10 mouse cellular contexts compared by ENCODE assay signal in the genomic region with DNA sequence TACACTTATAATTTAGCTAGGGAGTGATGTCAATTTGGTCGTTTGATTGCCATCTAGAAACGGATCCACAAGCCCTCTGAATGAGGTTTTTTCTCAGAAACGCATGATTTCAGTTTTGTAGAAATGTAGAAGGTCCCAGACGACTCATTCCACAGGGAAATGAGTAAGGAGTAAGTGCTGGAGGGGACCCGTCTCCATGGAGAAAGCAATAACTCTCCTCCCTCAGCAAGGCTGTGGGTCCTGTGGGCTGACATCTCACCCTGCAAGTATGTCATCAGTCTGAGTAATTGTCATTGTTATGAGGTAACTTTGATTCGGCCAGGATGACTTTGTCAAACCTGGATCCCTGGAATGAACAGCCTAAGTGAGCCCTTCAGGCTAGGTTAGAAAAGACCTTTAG. TPM values are rescaled to one million over a fixed set of nuclear protein-coding genes. Genes with fewer than 3 reads are reported as not detected.
DNase-seq lines count a peak whose midpoint lies in the region; ATAC-seq and TF ChIP-seq lines count a peak whose summit lies in the region.
"Had no signal": no experiment of that assay in that cellular context is flagged by ENCODE, and none has a peak within 500 bp of the region (broad histone marks: within the 10 kb centered on the region; RNA-seq: fewer than 3 reads in every experiment).

No protein-coding gene starts in this region.

- no peaks in the 10 kb centered on the region for H3K27me3 ChIP-seq in heart, embryonic 12.5 days (replicated peaks)
- no peaks in the 10 kb centered on the region for H3K27me3 ChIP-seq in neural tube, embryonic 12.5 days (replicated peaks)
- H3K27me3 ChIP-seq in hindbrain, embryonic 15.5 days = no peaks in the 10 kb centered on the region
- no peaks in the 10 kb centered on the region for H3K27me3 ChIP-seq in stomach, postnatal 0 days (ENCODE audit: control insufficient read depth, insufficient read depth, low read length)
- no peaks in the 10 kb centered on the region for H3K27me3 ChIP-seq in kidney, embryonic 16.5 days (ENCODE audit: insufficient read depth, low read length)
- H3K27me3 ChIP-seq: embryonic facial prominence, embryonic 13.5 days had no signal

- no peaks in the 10 kb centered on the region for H3K9me3 ChIP-seq in heart, embryonic 12.5 days (replicated peaks)
- no peaks in the 10 kb centered on the region for H3K9me3 ChIP-seq in neural tube, embryonic 12.5 days
- H3K9me3 ChIP-seq in hindbrain, embryonic 15.5 days = no peaks in the 10 kb centered on the region
- H3K9me3 ChIP-seq in stomach, postnatal 0 days (ENCODE audit: control insufficient read depth, low read length) = no peaks in the 10 kb centered on the region
- no peaks in the 10 kb centered on the region for H3K9me3 ChIP-seq in kidney, embryonic 16.5 days (ENCODE audit: low read length)
- H3K9me3 ChIP-seq: embryonic facial prominence, embryonic 13.5 days had no signal

- no peak for ATAC-seq in heart, embryonic 12.5 days (ENCODE audit: insufficient number of reproducible peaks, low FRiP score)
- ATAC-seq in neural tube, embryonic 12.5 days (ENCODE audit: low FRiP score, low read depth) = no peak
- ATAC-seq in hindbrain, embryonic 15.5 days (ENCODE audit: low FRiP score, low read depth) = no peak
- no peak for ATAC-seq in stomach, postnatal 0 days (ENCODE audit: low FRiP score, low TSS enrichment)
- no peak for ATAC-seq in kidney, embryonic 16.5 days (ENCODE audit: low FRiP score, low TSS enrichment)

- H3K36me3 ChIP-seq in heart, embryonic 12.5 days = peaks cover 46% of the 10 kb centered on the region
- peaks cover 35% of the 10 kb centered on the region for H3K36me3 ChIP-seq in neural tube, embryonic 12.5 days
- H3K36me3 ChIP-seq in hindbrain, embryonic 15.5 days = peaks cover 32% of the 10 kb centered on the region
- H3K36me3 ChIP-seq in stomach, postnatal 0 days (ENCODE audit: control insufficient read depth, insufficient read depth, low read length) = peaks cover 33% of the 10 kb centered on the region
- H3K36me3 ChIP-seq in kidney, embryonic 16.5 days (ENCODE audit: insufficient read depth, low read length) = peaks cover 39% of the 10 kb centered on the region

- no peak overlapping the region for H3K27ac ChIP-seq in heart, embryonic 12.5 days (ENCODE audit: poor library complexity, severe bottlenecking)
- H3K27ac ChIP-seq in neural tube, embryonic 12.5 days = no peak overlapping the region
- no peak overlapping the region for H3K27ac ChIP-seq in hindbrain, embryonic 15.5 days (replicated peaks)
- H3K27ac ChIP-seq in stomach, postnatal 0 days (replicated peaks) = peak overlapping the region; percentile 66
- no peak overlapping the region for H3K27ac ChIP-seq in kidney, embryonic 16.5 days (ENCODE audit: low read length)
- H3K27ac ChIP-seq: embryonic facial prominence, embryonic 13.5 days had no signal

- no peak overlapping the region for H3K4me3 ChIP-seq in heart, embryonic 12.5 days
- no peak overlapping the region for H3K4me3 ChIP-seq in neural tube, embryonic 12.5 days
- 0 out of 2 replicates have a peak overlapping the region, but pooled peaks have one; percentile 57 for H3K4me3 ChIP-seq in hindbrain, embryonic 15.5 days
- H3K4me3 ChIP-seq in stomach, postnatal 0 days (ENCODE audit: low read depth, low read length) = peak overlapping the region; percentile 80; the same call in 1 of the 2 replicates
- H3K4me3 ChIP-seq in kidney, embryonic 16.5 days (ENCODE audit: low read length) = no peak overlapping the region
- H3K4me3 ChIP-seq: embryonic facial prominence, embryonic 13.5 days had no signal

- no peak for TF ChIP-seq EP300 in stomach, postnatal 0 days (optimal IDR thresholded peaks at IDR 0.05)

- intact Hi-C loops in heart, postnatal 25 days (cut with DNase I) = loop anchor here (10.0 kb wide), 1 partner anchor 1201 kb away; no protein-coding TSS in a partner anchor
- intact Hi-C loops in left cerebral cortex, postnatal 25 days (cut with DNase I) = loop anchor here (5.0 to 10.0 kb wide), 2 partner anchors 479 to 671 kb away; no protein-coding TSS in a partner anchor

- DNase-seq in heart, postnatal 25 days (ENCODE audit: low spot score) = no peak
- DNase-seq in neural tube, embryonic 10.5 days (ENCODE audit: extremely low spot score, low spot score) = no peak
- DNase-seq in stomach, postnatal 0 days (ENCODE audit: low spot score) = no peak
- no peak for DNase-seq in left cerebral cortex, postnatal 25 days (ENCODE audit: low spot score in 2 of 2)
- DNase-seq: liver had no signal

- H3K4me2 ChIP-seq in heart, embryonic 12.5 days = peak overlapping the region; percentile 85; the same call in 1 of the 2 replicates
- peak overlapping the region; percentile 61 for H3K4me2 ChIP-seq in neural tube, embryonic 12.5 days (replicated peaks)
- peak overlapping the region; percentile 77 for H3K4me2 ChIP-seq in hindbrain, embryonic 15.5 days
- peak overlapping the region; percentile 61 for H3K4me2 ChIP-seq in stomach, postnatal 0 days (replicated peaks; ENCODE audit: low read depth)
- no peak overlapping the region for H3K4me2 ChIP-seq in kidney, embryonic 16.5 days (replicated peaks; ENCODE audit: low read depth, low read length)
- H3K4me2 ChIP-seq: embryonic facial prominence, embryonic 13.5 days had no signal

- peaks cover 51% of the 10 kb centered on the region for H3K4me1 ChIP-seq in heart, embryonic 12.5 days (replicated peaks)
- H3K4me1 ChIP-seq in neural tube, embryonic 12.5 days = peaks cover 23% of the 10 kb centered on the region
- peaks cover 48% of the 10 kb centered on the region for H3K4me1 ChIP-seq in hindbrain, embryonic 15.5 days (replicated peaks)
- peaks cover 3% of the 10 kb centered on the region; the same call in 1 of the 2 replicates for H3K4me1 ChIP-seq in stomach, postnatal 0 days (replicated peaks; ENCODE audit: control insufficient read depth, insufficient read depth)
- peaks cover 30% of the 10 kb centered on the region for H3K4me1 ChIP-seq in kidney, embryonic 16.5 days (ENCODE audit: insufficient read depth, low read length)

- TF ChIP-seq CTCF in stomach, postnatal 0 days (IDR thresholded peaks at IDR 0.05; ENCODE audit: low read depth) = no peak

- H3K9ac ChIP-seq in heart, embryonic 12.5 days = no peak overlapping the region
- H3K9ac ChIP-seq in neural tube, embryonic 12.5 days = no peak overlapping the region
- no peak overlapping the region for H3K9ac ChIP-seq in hindbrain, embryonic 15.5 days
- H3K9ac ChIP-seq in stomach, postnatal 0 days (ENCODE audit: low read length) = no peak overlapping the region; the same call in 1 of the 2 replicates
- H3K9ac ChIP-seq in kidney, embryonic 16.5 days (replicated peaks; ENCODE audit: low read length) = no peak overlapping the region
- H3K9ac ChIP-seq: embryonic facial prominence, embryonic 13.5 days had no signal

- 76% methylated on average over 6 of the region's 6 CpGs for WGBS in heart, embryonic 12.5 days
- WGBS in neural tube, embryonic 12.5 days = 75% methylated on average over 6 of the region's 6 CpGs
- 72% methylated on average over 6 of the region's 6 CpGs for WGBS in hindbrain, embryonic 15.5 days
- WGBS in stomach, postnatal 0 days = 61% methylated on average over 6 of the region's 6 CpGs
- 75% methylated on average over 6 of the region's 6 CpGs for WGBS in kidney, embryonic 16.5 days

RNA-seq across cellular contexts. Expression of a gene that starts 4.8 kb away (rescaled TPM):
- polyA plus RNA-seq in heart, embryonic 12.5 days (2016; fragmentation: Nextera tagmentation; extraction: Ambion mirVana) = 69.6 and 74.5 TPM in 2 replicates
- 10 to 100 TPM; 47.7 to 55.1 TPM for total RNA-seq in heart, postnatal 25 days (2021)
- 68.1 and 70.8 TPM in 2 replicates for polyA plus RNA-seq in neural tube, embryonic 12.5 days (2016; fragmentation: Nextera tagmentation; extraction: Ambion mirVana)
- polyA plus RNA-seq in hindbrain, embryonic 15.5 days (2015; fragmentation: Nextera tagmentation; extraction: Ambion mirVana) = 83.8 and 87.6 TPM in 2 replicates
- 116 and 127 TPM in 2 replicates for polyA plus RNA-seq in stomach, postnatal 0 days (2015; fragmentation: Nextera tagmentation; extraction: Ambion mirVana)
- 57.3 and 65.4 TPM in 2 replicates for polyA plus RNA-seq in kidney, embryonic 16.5 days (2015; fragmentation: Nextera tagmentation; extraction: Ambion mirVana)
- 10 to 100 TPM; 54.5 to 58.2 TPM for total RNA-seq in left cerebral cortex, postnatal 25 days (2021)

Comparison
In these comparisons a context has a peak if more than half of its experiments do, and no peak if none do; other contexts are left out.
1. H3K4me3 ChIP-seq: peak in hindbrain, embryonic 15.5 days (single experiment) and stomach, postnatal 0 days (single experiment); none in heart, embryonic 12.5 days (single experiment), neural tube, embryonic 12.5 days (single experiment) and kidney, embryonic 16.5 days (single experiment).